Mouse (Mus musculus) mouse trophoblast stem cell (cell line): ENCODE data around the gene Eif4ebp2.

Experiments
- in situ Hi-C, 2 experiments: fragments of 300-500 bp; cut with MseI, MboI; formaldehyde crosslinking; loops; 2 replicates in 1 of 2; 3 replicates in 1 of 2; pipeline ENCODE4 v1.15.1; 2025

Eif4ebp2 gene

DNA sequence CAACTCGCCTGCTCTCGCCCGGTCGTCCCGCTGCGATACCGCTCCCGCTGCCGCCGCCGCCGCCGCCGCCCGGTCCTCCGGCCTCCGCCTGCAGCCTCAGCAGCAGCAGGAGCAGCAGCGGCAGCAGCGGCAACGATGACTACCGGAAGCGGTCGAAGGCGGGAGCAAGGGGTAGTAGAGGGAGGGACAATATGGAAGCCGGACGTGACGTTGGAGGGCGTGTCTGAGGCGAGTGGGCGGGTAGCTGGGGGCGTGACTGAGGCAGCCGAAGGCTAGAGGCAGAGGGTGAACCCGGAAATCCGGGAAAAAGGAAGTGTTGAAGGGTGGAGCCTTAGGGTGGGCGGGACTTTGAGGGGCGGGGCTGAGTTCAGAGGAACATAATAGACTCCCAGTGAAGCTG, at the start of gene Eif4ebp2:
Gene Eif4ebp2, minus strand, starts transcription at position 17 of the 400 bp plus-strand sequence.
- in situ Hi-C loops = no loop called here

DNA sequence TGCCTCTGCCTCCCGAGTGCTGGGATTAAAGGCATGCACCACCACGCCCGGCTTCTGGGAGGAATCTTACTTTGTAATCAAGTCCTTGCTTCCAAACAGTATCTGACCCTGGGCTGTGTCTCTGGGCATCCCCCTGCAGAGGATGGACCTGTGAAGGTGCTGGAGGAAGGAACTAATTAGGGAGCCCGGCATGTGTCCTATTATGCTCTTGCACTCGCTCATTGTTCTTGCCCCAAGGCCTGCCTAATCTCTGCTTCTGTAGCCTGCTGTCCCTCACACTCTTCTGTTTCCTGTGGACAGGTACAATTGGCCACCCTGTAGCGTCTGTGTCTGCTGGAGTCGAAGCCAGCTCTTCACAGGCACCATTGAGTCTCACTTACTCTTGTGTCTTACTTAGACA, 48.3 kb upstream of the Eif4ebp2 start:
- in situ Hi-C loops = no loop called here

DNA sequence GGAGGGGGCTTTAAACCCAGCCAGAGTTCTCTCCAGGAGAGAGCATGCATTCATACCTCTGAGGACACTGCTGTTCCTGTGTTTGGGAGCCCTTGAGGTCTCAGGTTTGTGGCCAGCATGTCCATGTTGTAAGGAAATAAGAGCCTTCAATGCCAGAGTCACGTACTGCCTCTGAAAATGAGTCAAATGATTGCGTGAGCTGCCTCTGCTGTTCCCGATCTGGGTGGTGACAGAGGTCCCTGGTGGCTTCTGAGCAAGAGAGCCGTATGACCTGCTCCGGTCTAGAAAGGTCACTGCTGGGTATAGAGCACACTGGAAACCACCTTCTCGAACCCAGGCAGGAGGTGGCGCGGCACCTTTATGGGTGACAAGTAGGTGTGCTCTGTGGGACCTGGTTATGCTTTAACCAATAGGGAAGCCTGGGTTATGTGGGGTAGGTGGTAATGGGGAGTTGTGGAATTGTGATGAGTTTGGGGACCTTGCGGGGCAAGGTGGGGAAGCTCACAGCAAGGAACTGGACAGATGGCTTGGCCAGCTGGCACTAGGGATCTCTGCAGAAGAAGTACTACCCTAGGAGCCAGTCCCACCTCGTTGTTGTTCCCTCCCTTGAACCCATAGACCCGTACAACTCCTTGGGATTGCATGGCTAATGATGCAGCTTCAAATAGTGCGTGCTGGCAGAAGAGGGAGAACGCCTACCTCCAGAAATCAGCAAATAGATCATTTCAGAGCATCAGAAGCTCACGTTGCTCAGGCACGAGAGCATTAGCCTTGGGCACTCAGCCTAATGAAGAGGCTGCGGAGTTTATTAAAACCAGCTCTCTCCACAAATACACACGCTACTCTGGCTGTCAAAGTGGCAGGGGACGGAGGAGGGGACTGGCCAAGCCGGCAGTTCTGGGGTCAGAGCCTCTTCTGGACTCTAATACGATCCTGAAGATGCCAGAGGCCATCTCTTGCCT, 47.3 kb upstream of the Eif4ebp2 start:
- in situ Hi-C loops = no loop called here

DNA sequence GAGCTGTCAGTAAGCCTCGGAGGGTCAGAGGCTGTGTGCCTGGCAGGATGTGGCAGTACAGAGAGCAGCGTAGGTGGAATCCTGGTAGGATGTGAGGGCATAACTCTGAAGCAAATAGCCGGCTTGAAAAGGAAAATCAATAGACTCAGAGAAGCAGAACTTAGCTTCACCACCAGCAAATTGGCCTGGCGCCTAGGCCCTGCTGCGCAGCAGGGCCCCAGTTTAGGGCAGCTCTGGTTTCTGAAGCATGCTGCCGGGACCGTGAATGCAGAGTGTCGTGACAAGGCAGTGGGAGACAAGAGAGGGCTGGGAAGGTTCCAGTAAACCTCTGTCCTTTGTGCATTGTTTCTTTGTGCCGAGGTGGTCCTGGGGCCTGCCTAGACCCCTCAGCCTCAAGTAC, 43.8 kb upstream of the Eif4ebp2 start:
- in situ Hi-C loops = no loop called here

DNA sequence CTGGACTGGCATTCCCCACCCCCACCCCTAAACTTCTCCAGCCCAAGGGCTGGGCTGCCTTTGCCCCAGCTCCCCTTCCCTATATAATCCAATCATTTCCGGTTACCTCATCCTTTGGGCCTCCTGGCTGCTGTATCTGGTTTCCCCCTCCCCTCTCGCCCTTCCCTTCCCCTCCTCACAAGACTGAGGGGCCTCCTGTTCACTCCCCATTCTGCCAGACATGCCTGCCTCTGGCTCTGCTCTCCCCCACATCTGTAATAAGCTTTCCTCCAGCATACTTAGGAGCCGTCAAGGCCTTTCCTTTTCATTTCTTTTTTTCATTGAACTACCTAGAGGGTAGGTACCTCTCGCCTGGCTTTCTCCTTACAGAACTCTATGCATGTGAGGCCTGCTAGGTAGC, 43.0 kb upstream of the Eif4ebp2 start:
- in situ Hi-C loops = no loop called here

DNA sequence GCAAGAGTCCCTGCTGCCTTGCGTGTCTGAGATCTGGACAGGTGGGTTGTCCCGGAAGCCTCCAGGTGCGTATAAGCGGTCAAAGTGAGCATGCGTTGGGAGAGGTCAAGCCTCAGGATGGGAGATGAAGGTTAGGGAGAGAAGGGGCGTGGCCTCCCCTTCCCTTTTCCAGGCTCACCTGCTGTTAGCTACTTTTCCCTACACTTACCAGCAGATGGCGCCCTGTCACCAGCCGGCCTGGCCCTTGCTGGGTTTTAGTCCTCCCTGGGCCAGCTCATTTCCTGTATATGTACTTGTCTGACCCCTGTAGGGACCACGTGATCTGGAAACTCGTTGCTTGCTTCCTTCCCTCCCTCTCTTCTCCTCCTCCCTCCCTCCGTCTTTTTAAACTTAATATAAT, 39.6 kb upstream of the Eif4ebp2 start:
- in situ Hi-C loops = loop anchor here (5.0 kb wide), 1 partner anchor 110 kb away; no protein-coding TSS in a partner anchor

DNA sequence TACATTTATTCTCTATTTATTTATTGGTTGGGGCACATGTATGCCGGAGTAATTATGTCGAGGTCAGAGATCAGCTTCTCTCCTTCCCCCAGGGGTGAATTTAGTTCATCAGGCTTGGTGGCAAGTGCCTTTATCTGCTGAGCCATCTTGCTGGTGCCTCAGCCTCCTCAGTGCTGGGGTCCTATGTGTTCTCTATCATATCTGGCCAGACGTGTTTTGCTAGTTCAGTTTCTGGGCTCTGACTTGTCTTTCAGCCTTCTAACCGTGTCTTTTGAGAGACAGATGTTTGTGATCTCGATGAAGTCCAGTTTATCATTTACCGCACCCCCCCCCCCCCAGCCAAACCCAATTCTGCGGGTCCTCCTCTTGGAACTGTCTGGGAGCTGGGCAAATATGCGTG, 39.1 kb upstream of the Eif4ebp2 start:
- in situ Hi-C loops = loop anchor here (5.0 kb wide), 1 partner anchor 111 kb away; no protein-coding TSS in a partner anchor

DNA sequence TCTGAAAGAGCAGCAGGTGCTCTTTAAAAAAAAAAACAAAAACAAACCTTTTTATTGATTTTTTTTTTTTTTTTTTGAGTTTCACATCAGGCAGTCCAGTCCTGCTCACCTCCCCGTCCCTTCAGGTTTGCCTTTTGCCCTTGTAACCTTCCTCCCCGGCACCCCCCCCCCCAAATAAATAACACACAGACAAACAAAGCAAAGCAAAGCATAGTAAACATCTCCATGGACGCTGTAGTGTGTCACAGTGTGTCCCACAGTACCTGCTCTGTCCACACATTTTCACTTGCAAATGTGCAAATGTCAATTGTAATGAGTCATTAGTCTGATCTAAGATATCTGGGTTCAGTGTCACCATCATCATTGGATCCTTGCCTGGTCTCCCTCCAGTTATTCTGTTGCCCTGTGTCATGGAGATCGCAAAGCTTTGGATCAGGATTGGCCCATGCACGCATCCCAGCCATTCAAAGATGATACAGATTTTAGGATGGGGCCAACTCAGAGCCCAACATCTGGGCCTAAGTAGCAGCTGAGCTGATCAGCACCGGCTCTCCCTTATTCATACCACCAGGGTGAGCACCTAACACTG, 36.2 kb upstream of the Eif4ebp2 start:
- in situ Hi-C loops = no loop called here

DNA sequence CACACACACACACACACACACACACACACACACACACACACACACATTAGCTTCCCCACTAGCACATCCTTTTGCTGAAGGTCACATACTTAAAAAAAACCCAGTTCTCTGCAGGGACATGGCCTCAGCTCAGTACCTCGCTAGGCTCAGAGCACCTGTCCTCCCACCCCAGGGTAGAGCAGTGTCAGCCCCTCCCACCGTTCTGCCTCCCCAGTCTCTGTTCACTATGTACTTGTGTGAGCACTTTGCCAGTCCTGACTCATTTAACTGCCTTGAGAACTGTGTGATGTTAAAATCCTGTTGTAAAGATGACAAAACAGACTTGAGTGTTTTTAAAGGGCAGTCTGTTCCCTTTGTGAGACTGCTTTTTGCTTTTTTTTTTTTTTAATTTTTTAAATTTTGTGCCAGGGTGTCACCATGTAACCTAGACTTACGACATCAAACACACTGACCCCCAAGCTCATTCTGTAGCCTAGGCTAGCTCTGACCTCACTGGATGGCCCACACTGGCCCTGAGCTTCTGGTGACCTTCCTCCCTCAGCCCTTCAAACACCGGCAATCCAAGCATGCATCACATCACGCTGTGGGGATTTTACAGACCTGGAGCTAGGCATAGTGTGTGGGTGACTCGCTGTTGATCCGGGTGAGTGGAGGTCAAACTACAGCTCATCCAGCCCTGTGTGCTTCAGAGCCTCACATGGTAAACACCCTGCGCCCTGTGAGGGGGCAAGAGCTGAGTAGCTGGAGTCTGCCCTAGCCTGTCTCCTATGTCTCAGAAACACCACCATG, 34.3 kb upstream of the Eif4ebp2 start:
- in situ Hi-C loops = no loop called here

DNA sequence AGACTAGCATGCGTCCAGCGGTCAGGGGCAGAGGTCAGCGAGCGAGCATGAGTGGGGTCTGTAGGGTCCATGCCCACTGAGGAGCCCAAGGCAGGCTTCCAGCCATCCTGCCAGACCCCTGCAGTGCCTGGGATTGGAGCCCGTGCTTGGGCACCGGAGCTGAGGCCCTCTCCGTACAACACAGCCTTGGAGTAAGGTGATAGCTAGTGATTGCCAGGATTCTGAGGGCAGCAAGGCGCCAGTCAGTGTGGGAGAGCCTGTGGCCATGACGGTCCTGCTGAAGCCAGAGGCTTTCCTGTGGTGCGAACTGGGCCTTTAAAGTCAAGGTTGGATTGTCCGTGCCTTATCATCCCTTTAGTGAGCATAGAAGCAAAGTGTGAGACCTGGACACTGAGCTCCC, 32.3 kb upstream of the Eif4ebp2 start:
- in situ Hi-C loops = no loop called here

DNA sequence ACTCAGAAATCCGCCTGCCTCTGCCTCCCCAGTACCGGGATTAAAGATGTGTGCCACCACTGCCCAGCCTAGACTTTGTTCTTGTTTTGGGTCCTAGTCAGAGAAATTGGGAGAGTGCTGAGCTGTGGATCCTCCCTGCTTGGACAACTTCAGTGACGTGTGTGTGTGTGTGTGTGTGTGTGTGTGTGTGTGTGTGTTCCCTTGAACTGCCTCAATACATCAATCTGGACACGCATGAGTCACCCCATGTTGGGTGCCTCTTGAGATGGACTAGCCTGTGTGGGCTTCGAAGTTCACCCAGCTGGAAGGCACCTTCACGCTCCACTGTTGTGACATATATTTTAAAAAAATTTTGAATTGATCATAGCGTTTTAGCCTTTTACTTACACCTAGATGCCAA, 30.3 kb upstream of the Eif4ebp2 start:
- in situ Hi-C loops = no loop called here

DNA sequence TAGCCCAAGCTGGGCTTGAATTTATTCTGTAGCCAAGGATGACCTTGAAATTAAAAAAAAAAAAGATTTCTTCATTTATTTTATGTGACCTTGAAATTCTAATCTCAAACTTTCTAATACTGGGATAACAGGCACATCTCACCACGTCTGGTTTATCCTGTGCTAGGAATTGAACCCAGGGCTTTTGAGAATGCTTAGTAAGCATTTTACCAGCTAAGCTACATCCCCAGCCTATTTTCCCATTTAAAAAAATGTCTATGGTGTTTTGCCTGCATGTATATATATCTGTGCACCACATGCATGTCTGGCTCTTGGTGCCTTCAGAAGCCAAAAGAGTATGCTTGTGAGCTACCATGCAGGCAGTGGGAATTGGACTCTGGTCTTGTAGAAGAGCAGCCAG, 28.0 kb upstream of the Eif4ebp2 start:
- in situ Hi-C loops = no loop called here

DNA sequence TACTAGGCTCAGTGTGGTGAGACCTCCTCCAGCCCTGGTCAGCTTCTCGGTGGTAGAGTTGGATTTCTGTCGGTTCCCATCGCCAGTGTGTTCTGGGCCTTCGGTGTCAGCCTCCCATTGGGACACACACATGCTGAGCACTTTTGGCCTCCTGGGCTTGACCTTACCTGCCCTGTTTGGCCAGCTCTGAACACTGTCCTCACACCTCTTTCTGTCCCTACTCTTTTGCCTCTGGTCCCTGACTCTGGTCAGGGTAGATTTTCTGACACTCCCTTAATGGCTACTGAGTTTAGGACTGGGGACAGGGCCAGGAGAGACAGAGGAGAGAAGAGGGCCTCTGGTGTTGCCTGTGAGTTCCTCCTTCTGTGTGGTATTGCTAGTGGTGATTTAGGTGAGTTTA, 27.5 kb upstream of the Eif4ebp2 start:
- in situ Hi-C loops = no loop called here

DNA sequence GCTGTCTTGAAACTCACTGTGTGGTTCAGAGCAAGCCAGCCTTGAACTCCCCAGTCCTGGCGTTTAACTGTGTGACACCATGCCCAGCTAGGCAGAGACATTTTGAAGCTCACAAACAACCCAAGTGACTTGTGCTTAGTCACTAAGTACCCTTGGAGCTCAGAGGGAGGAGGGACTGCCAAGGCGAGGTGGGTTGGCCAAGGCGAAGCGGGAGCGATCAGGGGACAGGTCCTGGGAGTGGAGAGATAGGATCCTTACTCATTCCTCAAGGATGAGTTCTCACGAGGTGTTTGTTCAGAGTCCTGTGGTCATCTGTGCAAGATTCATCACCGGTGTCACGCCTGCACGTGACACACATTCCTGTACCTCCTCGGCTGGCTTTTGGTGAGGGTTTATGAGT, 27.0 kb upstream of the Eif4ebp2 start:
- in situ Hi-C loops = no loop called here

DNA sequence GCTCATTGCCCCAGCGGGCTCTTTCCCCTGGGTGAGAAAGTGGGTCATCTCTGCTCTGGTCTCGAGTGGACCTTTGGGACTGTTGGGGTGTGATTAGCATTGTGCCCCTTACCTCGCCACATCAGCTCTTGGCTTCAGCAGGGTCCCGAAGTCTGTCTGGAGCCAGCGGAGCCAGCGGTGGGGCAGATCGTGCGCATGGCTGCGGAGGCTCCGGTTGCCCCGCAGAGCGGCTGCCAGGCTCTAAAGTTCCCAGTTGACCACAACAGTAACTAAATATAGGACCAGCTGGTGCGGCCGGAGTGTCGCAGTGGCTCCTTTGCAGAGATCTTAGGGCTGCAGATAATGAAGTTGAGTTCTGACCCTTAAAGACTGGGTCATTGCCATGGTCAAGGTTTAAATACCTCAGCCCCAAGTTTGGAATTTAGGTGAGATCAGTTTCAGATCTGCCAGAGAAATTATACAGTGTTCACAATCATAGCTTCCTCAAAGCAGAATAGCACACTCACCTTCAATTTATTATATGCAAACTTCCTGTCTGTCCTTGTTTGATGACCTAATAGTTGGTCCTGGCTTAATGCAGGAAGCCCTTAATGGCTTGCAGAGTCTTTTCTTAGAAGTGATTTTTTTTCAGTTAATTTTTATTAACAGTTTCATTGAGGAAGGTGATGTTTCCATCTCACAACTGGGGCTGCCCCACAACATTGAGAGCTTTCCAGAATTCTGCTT, 24.1 kb upstream of the Eif4ebp2 start:
- in situ Hi-C loops = no loop called here

DNA sequence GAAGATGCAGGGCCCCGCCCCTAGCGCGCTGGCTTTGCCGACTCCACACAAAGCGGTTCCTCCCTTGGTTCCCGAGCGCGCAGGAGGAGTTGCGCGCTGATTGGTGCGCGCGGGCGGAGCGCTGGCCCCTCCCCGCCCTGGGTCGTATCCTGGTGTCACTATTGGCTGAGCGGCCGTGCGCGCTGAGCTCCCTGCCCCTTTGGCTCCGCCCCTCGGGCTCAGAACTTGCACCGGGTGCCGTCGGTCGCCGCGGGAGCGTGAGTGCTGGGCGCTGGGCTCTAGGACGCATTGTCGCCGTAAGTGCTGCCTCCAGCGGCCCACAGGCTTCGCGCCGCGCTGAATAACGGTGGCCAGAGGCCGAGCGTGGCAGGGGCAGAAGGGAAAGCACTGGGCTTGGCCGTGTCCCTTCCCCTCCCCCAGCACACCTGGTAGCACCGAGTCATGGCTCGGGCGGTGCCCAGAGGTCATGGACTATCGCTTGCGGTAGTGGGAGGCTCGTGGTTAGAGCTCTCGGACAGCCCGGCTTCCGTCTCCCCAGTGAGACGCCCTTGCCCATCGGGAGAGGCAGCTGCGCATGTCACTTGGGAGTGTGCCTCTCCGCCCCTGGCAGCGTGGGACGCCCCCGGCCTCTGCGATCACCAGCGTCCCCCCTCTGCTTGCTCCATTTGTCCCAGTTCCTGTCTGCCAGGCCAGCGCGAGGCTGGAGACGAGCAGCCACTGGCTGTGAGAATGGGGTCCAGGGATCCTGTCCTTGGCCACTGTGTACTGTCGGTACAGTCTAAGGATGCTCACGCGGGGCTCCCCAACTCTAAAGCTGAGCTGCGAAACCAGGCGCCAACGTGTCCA, 23.4 kb upstream of the Eif4ebp2 start, which contains the start of gene Lrrc20:
Gene Lrrc20, plus strand, starts transcription at position 208 of the 846 bp plus-strand sequence.
- in situ Hi-C loops = no loop called here

DNA sequence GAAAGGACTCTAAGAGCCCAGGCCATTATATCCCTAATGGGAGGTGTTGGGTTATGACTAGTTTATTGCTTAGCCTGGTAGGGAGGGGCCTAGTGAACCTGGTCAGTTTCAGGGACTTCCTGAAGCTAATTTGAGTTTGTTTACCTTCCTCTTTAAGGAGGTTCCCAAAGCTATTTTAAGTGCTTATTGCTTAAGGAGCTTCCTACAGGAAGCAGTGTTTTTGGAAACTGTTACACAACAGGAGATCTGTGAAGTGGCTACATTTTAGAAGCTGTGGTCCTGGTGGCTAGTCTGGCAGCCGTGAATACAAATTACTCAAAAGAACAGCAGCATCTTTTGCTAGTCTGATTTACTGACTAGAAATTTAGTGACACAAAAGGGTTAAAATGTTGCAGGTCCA, 21.9 kb upstream of the Eif4ebp2 start:
- in situ Hi-C loops = no loop called here

DNA sequence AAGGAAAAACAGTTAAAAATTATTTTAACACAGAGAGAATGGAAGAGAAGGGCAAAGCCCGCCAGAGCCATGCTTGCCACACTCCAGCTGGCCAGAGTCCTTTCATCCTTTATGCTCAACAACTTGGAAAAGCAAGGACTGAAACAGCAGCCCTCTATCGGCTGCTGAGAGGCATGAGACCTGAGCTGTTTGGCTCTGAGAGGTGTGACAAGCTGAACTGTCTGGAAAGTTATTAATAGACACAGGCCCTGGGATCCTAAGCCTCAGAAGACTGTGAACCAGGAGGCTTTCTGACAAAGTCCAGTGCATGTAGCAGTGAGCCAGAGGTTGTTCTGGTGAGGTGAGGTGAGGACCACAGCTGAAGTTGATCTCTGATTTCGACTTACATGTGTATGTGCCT, 21.2 kb upstream of the Eif4ebp2 start:
- in situ Hi-C loops = no loop called here

DNA sequence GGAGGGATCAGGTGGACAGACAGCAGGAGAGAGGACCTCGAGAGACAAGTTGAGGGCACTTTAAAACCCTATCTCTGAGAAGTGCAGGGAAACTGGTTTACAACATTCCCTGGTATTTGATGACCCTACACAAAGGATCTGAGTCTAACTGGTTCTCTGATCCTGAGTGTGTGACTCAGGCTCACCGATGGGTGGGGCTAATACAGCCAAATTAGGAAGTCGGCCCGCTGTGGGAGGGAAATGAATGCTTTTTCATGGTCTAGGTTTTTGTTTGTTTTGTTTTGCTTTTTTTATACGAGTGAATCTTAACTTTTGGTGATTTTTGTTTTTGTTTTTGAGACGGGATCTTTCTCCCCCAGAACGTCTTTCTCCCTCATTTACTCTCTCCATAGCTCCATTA, 16.4 kb upstream of the Eif4ebp2 start:
- in situ Hi-C loops = no loop called here

DNA sequence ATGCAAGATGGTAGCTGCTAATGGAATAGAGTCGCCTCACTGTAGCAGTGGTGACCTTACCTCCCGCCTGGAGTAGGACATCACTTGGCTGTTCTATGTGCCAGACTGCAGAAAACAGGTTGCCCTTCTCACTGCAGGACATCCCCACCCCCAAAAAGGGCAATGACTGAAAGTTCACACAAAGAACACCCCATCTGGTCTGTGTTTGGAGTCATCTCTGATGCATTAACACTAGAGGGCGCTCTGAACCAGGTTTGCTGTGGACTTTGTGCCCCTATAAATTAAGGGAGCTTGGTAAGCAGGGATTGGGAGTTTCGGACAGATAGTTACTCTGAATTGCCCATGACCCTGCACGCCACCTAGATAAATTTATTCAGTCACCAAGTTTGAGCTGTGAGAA, 14.4 kb upstream of the Eif4ebp2 start:
- in situ Hi-C loops = no loop called here

DNA sequence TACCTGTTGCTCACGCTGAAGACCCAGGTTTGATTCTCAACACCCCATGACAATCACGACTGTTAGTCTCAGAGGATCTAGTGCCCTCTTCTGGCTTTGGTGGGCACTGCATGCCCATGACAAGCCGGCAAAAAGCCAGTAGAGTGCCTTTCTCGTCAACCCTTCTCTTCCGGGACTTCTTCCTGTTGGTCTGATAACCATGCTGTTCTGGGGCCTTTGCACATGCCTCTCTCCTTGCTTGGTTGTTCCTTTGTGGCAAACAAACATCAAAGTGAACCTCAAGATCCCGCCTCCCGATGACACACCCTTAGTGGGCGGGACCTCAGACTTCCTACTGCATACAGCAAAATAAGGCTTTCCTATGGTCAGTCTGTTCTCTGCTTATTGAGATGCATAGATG, 13.8 kb upstream of the Eif4ebp2 start:
- in situ Hi-C loops = no loop called here
